Mouse (Mus musculus) spleen, adult 2 months (tissue): ENCODE data around the gene Zfp821. TPM values are rescaled to one million over a fixed set of nuclear protein-coding genes. Genes with fewer than 3 reads are reported as not detected.
A peak's percentile ranks its signal among the peaks of the same experiment; 100 is the strongest.

ENCODE experiments used
- DNase-seq, 2 experiments: peaks; one replicate each; pipeline versions ENCODE4 v3.0.0 to v3.0.0-alpha.2; 2012 to 2021; ENCODE audit warnings: low spot score in 2 of 2, low read depth in 1 of 2
- H3K27ac ChIP-seq: fragments of 200-500 bp; 2 replicates; pipeline ENCODE4 v1.5.1; 2012; ENCODE audit warnings: low read length, inconsistent platforms; ENCODE audit not compliant: insufficient read depth
- H3K27me3 ChIP-seq: fragments of 200-500 bp; 2 replicates; pipeline ENCODE4 v1.6.1; 2012; ENCODE audit warnings: mild to moderate bottlenecking, moderate library complexity, low read length, inconsistent platforms; ENCODE audit not compliant: control insufficient read depth, insufficient read depth
- H3K36me3 ChIP-seq: fragments of 200-500 bp; 2 replicates; pipeline ENCODE4 v1.6.1; 2012; ENCODE audit warnings: mild to moderate bottlenecking, low read length, inconsistent platforms; ENCODE audit not compliant: control insufficient read depth, insufficient read depth
- H3K4me1 ChIP-seq: fragments of 200-500 bp; 2 replicates; pipeline ENCODE4 v1.6.1; 2011; ENCODE audit warnings: inconsistent platforms; ENCODE audit not compliant: control insufficient read depth, insufficient read depth, insufficient read length
- H3K4me3 ChIP-seq: fragments of 200-500 bp; 2 replicates; pipeline ENCODE4 v1.5.1; 2011; ENCODE audit warnings: mild to moderate bottlenecking, inconsistent platforms; ENCODE audit not compliant: insufficient read depth, insufficient read length; ENCODE audit errors: extremely low read depth
- CTCF ChIP-seq: fragments of 200-500 bp; IDR thresholded peaks from 2 replicates; pipeline ENCODE4 v1.5.1; 2011; ENCODE audit warnings: mild to moderate bottlenecking, inconsistent platforms; ENCODE audit not compliant: insufficient read depth, insufficient read length, insufficient replicate concordance; ENCODE audit errors: extremely low read depth
- POLR2A ChIP-seq: fragments of 200-500 bp; IDR thresholded peaks from 2 replicates; pipeline ENCODE4 v1.6.1; 2011; ENCODE audit warnings: low read depth, low read length, inconsistent platforms
- WGBS: fragments of 180-500 bp; shearing (Covaris S2); methylation state at CpG from one replicate; pipeline ENCODE4 v1.1.7; 2018; 5-methylcytosine and 5-hydroxymethylcytosine counted together
- polyA plus RNA-seq: library from polyadenylated mRNA; depleted of rRNA; stranded (reverse); fragments of >200 nt; gene quantifications from 2 replicates; pipeline ENCODE4 v1.2.3, GENCODE M21; 2012; rRNA removed

Gene Zfp821
- 5.1 and 7.6 TPM in 2 replicates for polyA plus RNA-seq

DNA sequence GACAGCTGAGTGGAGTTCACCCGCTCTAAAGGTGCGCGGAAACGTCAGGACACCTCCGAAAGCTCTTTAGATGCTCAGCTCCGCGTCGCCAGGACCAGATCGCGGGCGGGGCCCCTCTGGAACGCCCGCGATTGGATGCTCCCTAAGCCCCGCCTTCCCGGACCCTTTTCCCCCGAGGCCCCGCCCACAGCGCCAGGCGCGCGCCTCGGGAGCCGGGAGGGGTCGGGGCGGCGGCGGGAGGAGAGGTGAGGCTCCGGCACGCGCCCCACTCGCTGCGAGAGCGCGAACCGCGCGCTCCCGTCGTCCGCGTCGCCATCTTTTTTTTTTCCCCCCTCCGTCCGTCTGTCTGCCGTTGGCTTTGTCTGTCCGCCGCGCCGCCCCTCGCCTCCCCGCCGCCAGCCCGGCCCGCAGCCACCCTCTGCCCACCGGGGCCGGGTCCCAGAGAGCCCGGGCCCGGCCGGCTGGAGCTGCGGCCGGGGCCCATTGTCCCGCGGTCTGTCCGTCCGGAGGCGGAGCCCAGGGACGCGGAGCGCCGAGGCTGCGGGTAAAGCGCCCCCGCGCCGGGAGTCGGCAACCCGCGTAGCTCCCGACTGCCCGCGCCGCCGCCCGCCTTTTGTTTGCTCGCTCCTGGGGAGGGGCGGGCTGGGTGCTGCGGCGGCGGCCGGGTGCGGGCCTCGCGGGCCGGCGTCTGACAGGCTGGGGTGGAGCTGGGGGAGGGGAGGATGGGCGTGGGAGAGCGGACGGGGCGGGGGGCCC lies at the start of gene Zfp821:
Zfp821 (plus strand) TSS at position 227 of the 756 bp plus-strand sequence.
- Histone ChIP-seq H3K4me3 (peak within 1 kb of the TSS; percentile 74), H3K36me3 (peaks cover 9% of the 10 kb centered on the region), H3K27ac (peak within 1 kb of the TSS; percentile 74), H3K27me3 (no peaks in the 10 kb centered on the region), H3K4me1 (peaks cover 5% of the 10 kb centered on the region; the same call in 1 of the 2 replicates)
- under 1% methylated on average over 76 of the region's 100 CpGs for WGBS
- peak; percentile 77 to 92 for DNase-seq
- no peak for TF ChIP-seq CTCF
- peak; percentile 0; the same call in 1 of the 2 replicates for TF ChIP-seq POLR2A

- H3K4me1 ChIP-seq: no peaks in the 10 kb centered on the region
- no peak for DNase-seq
- no peak for TF ChIP-seq CTCF
- no peak overlapping the region for H3K4me3 ChIP-seq
- no peak overlapping the region for H3K27ac ChIP-seq
- H3K36me3 ChIP-seq: no peaks in the 10 kb centered on the region
- WGBS: 75% methylated on average over 3 of the region's 3 CpGs
- no peaks in the 10 kb centered on the region for H3K27me3 ChIP-seq
These were observed 48.5 kb upstream of the Zfp821 start for GRCm38 (mm10) chr8:109656860-109657259.

GRCm38 (mm10) chr8:109662328-109662727 lies 43.0 kb upstream of the Zfp821 start:
- no peaks in the 10 kb centered on the region for H3K4me1 ChIP-seq
- H3K27me3 ChIP-seq: no peaks in the 10 kb centered on the region
- H3K4me3 ChIP-seq: no peak overlapping the region
- no peak overlapping the region for H3K27ac ChIP-seq
- H3K36me3 ChIP-seq: peaks cover 1% of the 10 kb centered on the region; the same call in 1 of the 2 replicates
- TF ChIP-seq CTCF: no peak
- TF ChIP-seq POLR2A: no peak
- WGBS: 77% methylated on average over 3 of the region's 3 CpGs
- no peak for DNase-seq

- TF ChIP-seq POLR2A (no peak), CTCF (no peak)
- 85% methylated on average over 5 of the region's 5 CpGs for WGBS
- H3K36me3 ChIP-seq: peaks cover 13% of the 10 kb centered on the region
- no peak overlapping the region for H3K4me3 ChIP-seq
- DNase-seq: no peak
- H3K27ac ChIP-seq: no peak overlapping the region
- no peaks in the 10 kb centered on the region for H3K27me3 ChIP-seq
- no peaks in the 10 kb centered on the region for H3K4me1 ChIP-seq
These were observed 38.7 kb upstream of the Zfp821 start for GRCm38 (mm10) chr8:109666616-109667015.

DNA sequence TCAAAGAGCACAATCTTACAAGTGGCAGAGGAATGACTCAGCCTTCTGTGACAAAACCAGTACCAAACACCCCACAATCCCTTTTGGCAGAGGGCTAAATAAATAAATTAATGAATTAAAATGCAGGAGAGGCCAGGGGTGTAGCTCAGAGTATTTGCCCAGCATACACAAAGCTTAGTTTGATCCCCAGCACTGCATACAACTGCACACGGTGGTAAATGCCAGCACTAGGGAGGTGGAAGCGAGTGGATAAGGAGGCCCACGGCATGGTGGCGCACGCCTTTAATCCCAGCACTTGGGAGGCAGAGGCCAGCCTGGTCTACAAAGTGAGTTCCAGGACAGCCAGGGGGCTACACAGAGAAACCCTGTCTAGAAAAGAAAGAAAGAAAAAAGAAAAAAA lies 32.7 kb upstream of the Zfp821 start:
- H3K4me1 ChIP-seq: no peaks in the 10 kb centered on the region
- no peak for DNase-seq
- no peaks in the 10 kb centered on the region for H3K27me3 ChIP-seq
- H3K4me3 ChIP-seq: no peak overlapping the region
- WGBS: 97% methylated on average over 5 of the region's 5 CpGs
- H3K27ac ChIP-seq: no peak overlapping the region
- H3K36me3 ChIP-seq: peaks cover 56% of the 10 kb centered on the region
- no peak for TF ChIP-seq CTCF
- no peak for TF ChIP-seq POLR2A

DNA sequence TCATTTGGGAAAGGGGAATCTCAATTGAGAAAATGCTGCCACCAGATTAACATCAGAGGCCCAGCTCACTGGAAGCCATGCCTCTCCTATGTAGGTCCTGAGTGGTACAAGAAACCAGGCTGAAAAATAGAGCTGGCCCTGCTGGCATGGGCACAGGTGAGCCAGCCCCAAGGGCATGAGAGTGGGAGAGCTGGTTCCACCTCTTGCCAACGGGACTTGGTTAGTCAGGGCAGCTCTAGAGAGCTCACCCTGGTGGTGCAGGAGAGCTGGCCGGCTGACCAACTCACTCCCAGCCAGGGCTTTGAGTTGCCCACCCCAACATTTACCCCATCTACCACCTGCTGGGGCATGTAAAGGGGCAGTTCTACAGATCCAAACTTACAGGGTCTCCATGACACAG lies 31.8 kb upstream of the Zfp821 start:
- Histone ChIP-seq H3K4me3 (no peak overlapping the region), H3K36me3 (peaks cover 58% of the 10 kb centered on the region), H3K4me1 (no peaks in the 10 kb centered on the region), H3K27me3 (no peaks in the 10 kb centered on the region), H3K27ac (no peak overlapping the region)
- no peak for DNase-seq
- 100% methylated on average over 2 of the region's 2 CpGs for WGBS
- no peak for TF ChIP-seq CTCF
- no peak for TF ChIP-seq POLR2A

- Histone ChIP-seq H3K4me1 (no peaks in the 10 kb centered on the region), H3K27me3 (no peaks in the 10 kb centered on the region), H3K27ac (no peak overlapping the region), H3K36me3 (peaks cover 66% of the 10 kb centered on the region), H3K4me3 (no peak overlapping the region)
- no peak for TF ChIP-seq POLR2A
- TF ChIP-seq CTCF: no peak
- 87% methylated on average over 9 of the region's 9 CpGs for WGBS
- DNase-seq: no peak
These were observed 29.3 kb upstream of the Zfp821 start for GRCm38 (mm10) chr8:109675896-109676643.
